Mouse (Mus musculus) myocyte (in vitro differentiated cells): ENCODE results near the gene Mapk7.

Source experiments
- MYOD1 ChIP-seq, 3 experiments: IDR thresholded peaks; one replicate each; pipeline ENCODE4 v1.6.1; 2011; ENCODE audit warnings: control low read depth in 2 of 3, low read depth in 2 of 3, mild to moderate bottlenecking in 2 of 3, moderate library complexity in 1 of 3; ENCODE audit not compliant: insufficient read length in 2 of 3, control insufficient read depth in 1 of 3
- POLR2A ChIP-seq: IDR thresholded peaks from one replicate; pipeline ENCODE4 v1.6.1; 2011; ENCODE audit warnings: low read depth, mild to moderate bottlenecking, control low read depth, moderate library complexity; ENCODE audit not compliant: insufficient read length
- POLR2AphosphoS2 ChIP-seq: IDR thresholded peaks from one replicate; pipeline ENCODE4 v1.6.1; 2011; ENCODE audit warnings: low read depth, control low read depth; ENCODE audit not compliant: insufficient read length
- SRF ChIP-seq: IDR thresholded peaks from one replicate; pipeline ENCODE4 v1.6.1; 2011; ENCODE audit warnings: low read depth; ENCODE audit not compliant: control insufficient read depth, insufficient read length
- TCF12 ChIP-seq: IDR thresholded peaks from one replicate; pipeline ENCODE4 v1.6.1; 2011; ENCODE audit warnings: mild to moderate bottlenecking, control low read depth; ENCODE audit not compliant: poor library complexity, insufficient read depth, severe bottlenecking
- USF1 ChIP-seq: IDR thresholded peaks from one replicate; pipeline ENCODE4 v1.6.1; 2011; ENCODE audit warnings: low read depth, mild to moderate bottlenecking, control low read depth, moderate library complexity

DNA sequence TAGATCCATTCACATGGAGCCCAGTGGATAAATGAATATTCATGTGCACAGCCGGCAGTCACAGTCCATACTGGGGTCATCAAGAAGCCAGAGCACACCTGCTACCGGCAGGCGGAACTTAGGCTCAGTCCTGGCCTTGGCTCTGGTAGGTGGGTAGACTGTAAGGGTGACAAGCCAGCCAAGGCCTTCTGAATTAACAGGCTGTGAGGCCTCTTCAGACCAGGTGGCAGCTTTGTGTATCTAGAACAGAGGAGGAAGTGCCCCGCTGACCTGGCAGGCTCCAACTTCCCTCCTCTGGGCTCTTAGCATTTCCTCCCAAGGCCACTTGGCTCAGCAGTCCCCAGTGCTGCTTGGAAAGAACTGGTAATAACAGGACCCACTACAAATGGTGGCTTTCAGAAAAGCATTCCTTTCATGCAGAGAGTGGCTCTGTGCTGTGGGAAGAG is 35.1 kb upstream of the Mapk7 start:
- TF ChIP-seq MYOD1 (IDR thresholded peaks at IDR 0.05; ENCODE audit: control insufficient read depth in 1 of 3, insufficient read length in 2 of 3, low read depth in 2 of 3) (no peak), POLR2A (no peak), USF1 (no peak), SRF (no peak), TCF12 (no peak), POLR2AphosphoS2 (no peak)
